ENCODE assay signal across 16 mouse cellular contexts in genomic region chr5:48489549-48490288, GRCm38 (mm10).
DNase-seq lines count a peak whose midpoint lies in the region; ATAC-seq and TF ChIP-seq lines count a peak whose summit lies in the region.
"Had no signal": no experiment of that assay in that cellular context is flagged by ENCODE, and none has a peak within 500 bp of the region (broad histone marks: within the 10 kb centered on the region; RNA-seq: fewer than 3 reads in every experiment).

No protein-coding gene starts in this region.

- no peak for TF ChIP-seq EP300 in lung, postnatal 0 days (IDR thresholded peaks at IDR 0.05)

- no peaks in the 10 kb centered on the region for H3K36me3 ChIP-seq in forebrain, embryonic 12.5 days (replicated peaks)
- H3K36me3 ChIP-seq in forebrain, embryonic 16.5 days (ENCODE audit: control insufficient read depth, insufficient read depth): no peaks in the 10 kb centered on the region
- no peaks in the 10 kb centered on the region for H3K36me3 ChIP-seq in neural tube, embryonic 13.5 days
- H3K36me3 ChIP-seq in lung, postnatal 0 days (ENCODE audit: insufficient read depth, low read length): no peaks in the 10 kb centered on the region
- H3K36me3 ChIP-seq: heart, embryonic 10.5 days; intestine, embryonic 15.5 days; kidney, embryonic 15.5 days; limb, embryonic 12.5 days had no signal

- H3K9me3 ChIP-seq in forebrain, embryonic 12.5 days: no peaks in the 10 kb centered on the region
- H3K9me3 ChIP-seq in forebrain, embryonic 16.5 days (ENCODE audit: control insufficient read depth, low read length): no peaks in the 10 kb centered on the region
- H3K9me3 ChIP-seq in neural tube, embryonic 13.5 days: no peaks in the 10 kb centered on the region
- no peaks in the 10 kb centered on the region for H3K9me3 ChIP-seq in lung, postnatal 0 days (ENCODE audit: low read length)
- H3K9me3 ChIP-seq: heart, embryonic 10.5 days; intestine, embryonic 15.5 days; kidney, embryonic 15.5 days; limb, embryonic 12.5 days had no signal

- no peak for TF ChIP-seq CTCF in lung, postnatal 0 days (IDR thresholded peaks at IDR 0.05)

- H3K4me1 ChIP-seq in forebrain, embryonic 12.5 days: peaks cover 15% of the 10 kb centered on the region
- no peaks in the 10 kb centered on the region for H3K4me1 ChIP-seq in forebrain, embryonic 16.5 days (replicated peaks; ENCODE audit: control insufficient read depth, insufficient read depth, low read length)
- H3K4me1 ChIP-seq in neural tube, embryonic 13.5 days (replicated peaks): peaks cover 11% of the 10 kb centered on the region
- H3K4me1 ChIP-seq in lung, postnatal 0 days (ENCODE audit: insufficient read depth, low read depth, low read length): no peaks in the 10 kb centered on the region
- H3K4me1 ChIP-seq: heart, embryonic 10.5 days; intestine, embryonic 15.5 days; kidney, embryonic 15.5 days; limb, embryonic 12.5 days had no signal

- peak; percentile 59; the same call in 1 of the 2 replicates for ATAC-seq in forebrain, embryonic 12.5 days (ENCODE audit: low FRiP score)
- ATAC-seq in forebrain, embryonic 16.5 days: no peak
- peak; percentile 11; the same call in 1 of the 2 replicates for ATAC-seq in neural tube, embryonic 13.5 days (ENCODE audit: low read depth)
- ATAC-seq in lung, postnatal 0 days: no peak
- ATAC-seq: intestine, embryonic 15.5 days had no signal

- DNase-seq in embryo, embryonic 11 days: peak; percentile 26
- DNase-seq in mesoderm, embryonic 11.5 days (ENCODE audit: low read depth, low spot score): peak; percentile 41
- DNase-seq in lung, postnatal 0 days (ENCODE audit: low spot score): no peak
- no peak for DNase-seq in B cell, adult 2 months
- DNase-seq in thymus, postnatal 14 days: no peak
- DNase-seq: cerebellum, adult 2 months; lung, postnatal 14 days had no signal

- no peak overlapping the region for H3K4me2 ChIP-seq in forebrain, embryonic 12.5 days
- H3K4me2 ChIP-seq in forebrain, embryonic 16.5 days (ENCODE audit: low read length): no peak overlapping the region
- H3K4me2 ChIP-seq in neural tube, embryonic 13.5 days: no peak overlapping the region
- no peak overlapping the region for H3K4me2 ChIP-seq in lung, postnatal 0 days (replicated peaks; ENCODE audit: low read depth, low read length)
- H3K4me2 ChIP-seq: intestine, embryonic 15.5 days; kidney, embryonic 15.5 days; limb, embryonic 12.5 days had no signal

- H3K9ac ChIP-seq in forebrain, embryonic 12.5 days: no peak overlapping the region
- H3K9ac ChIP-seq in forebrain, embryonic 16.5 days (replicated peaks; ENCODE audit: low read depth, low read length): no peak overlapping the region
- H3K9ac ChIP-seq in neural tube, embryonic 13.5 days: no peak overlapping the region
- no peak overlapping the region for H3K9ac ChIP-seq in lung, postnatal 0 days (replicated peaks; ENCODE audit: low read depth)
- H3K9ac ChIP-seq: intestine, embryonic 15.5 days; kidney, embryonic 15.5 days; limb, embryonic 12.5 days; liver, embryonic 14.5 days had no signal

- no peaks in the 10 kb centered on the region for H3K27me3 ChIP-seq in forebrain, embryonic 12.5 days
- no peaks in the 10 kb centered on the region for H3K27me3 ChIP-seq in forebrain, embryonic 16.5 days (replicated peaks; ENCODE audit: control insufficient read depth, insufficient read depth, low read length)
- H3K27me3 ChIP-seq in neural tube, embryonic 13.5 days: no peaks in the 10 kb centered on the region
- no peaks in the 10 kb centered on the region for H3K27me3 ChIP-seq in lung, postnatal 0 days (replicated peaks; ENCODE audit: insufficient read depth, low read length)
- H3K27me3 ChIP-seq: intestine, embryonic 15.5 days; kidney, embryonic 15.5 days; limb, embryonic 12.5 days had no signal

- no peak overlapping the region for H3K4me3 ChIP-seq in forebrain, embryonic 12.5 days (replicated peaks)
- no peak overlapping the region for H3K4me3 ChIP-seq in forebrain, embryonic 16.5 days (replicated peaks; ENCODE audit: low read length)
- H3K4me3 ChIP-seq in neural tube, embryonic 13.5 days: no peak overlapping the region
- H3K4me3 ChIP-seq in lung, postnatal 0 days (ENCODE audit: low read depth, low read length): no peak overlapping the region
- H3K4me3 ChIP-seq: heart, embryonic 10.5 days; intestine, embryonic 15.5 days; kidney, embryonic 15.5 days; left cerebral cortex, adult 2 months; limb, embryonic 12.5 days had no signal

- 31% methylated on average over 5 of the region's 5 CpGs for WGBS in forebrain, embryonic 12.5 days
- 30% methylated on average over 5 of the region's 5 CpGs for WGBS in forebrain, embryonic 16.5 days
- 16% methylated on average over 5 of the region's 5 CpGs for WGBS in neural tube, embryonic 13.5 days
- 59% methylated on average over 5 of the region's 5 CpGs for WGBS in lung, postnatal 0 days

- H3K27ac ChIP-seq in forebrain, embryonic 12.5 days: 0 out of 2 replicates have a peak overlapping the region, but pooled peaks have one; percentile 50
- H3K27ac ChIP-seq in forebrain, embryonic 16.5 days (ENCODE audit: low read length): no peak overlapping the region
- H3K27ac ChIP-seq in neural tube, embryonic 13.5 days (replicated peaks): no peak overlapping the region
- no peak overlapping the region for H3K27ac ChIP-seq in lung, postnatal 0 days (ENCODE audit: low read length)
- H3K27ac ChIP-seq: heart, embryonic 10.5 days; intestine, embryonic 15.5 days; kidney, embryonic 15.5 days; left cerebral cortex, adult 2 months; limb, embryonic 12.5 days; liver, embryonic 14.5 days had no signal

Comparison
In these comparisons a context has a peak if more than half of its experiments do, and no peak if none do; other contexts are left out.
1. ATAC-seq: peak in forebrain, embryonic 12.5 days (single experiment) and neural tube, embryonic 13.5 days (single experiment); none in forebrain, embryonic 16.5 days (single experiment) and lung, postnatal 0 days (single experiment).
2. DNase-seq: peak in embryo, embryonic 11 days (single experiment) and mesoderm, embryonic 11.5 days (single experiment); none in lung, postnatal 0 days (single experiment), B cell, adult 2 months (0 of 2) and thymus, postnatal 14 days (single experiment).